Mouse (Mus musculus) stomach, postnatal 0 days (tissue): Measurements from ENCODE around the gene Jam3.

Source experiments
- CTCF ChIP-seq: IDR thresholded peaks from 2 replicates; pipeline ENCODE4 v1.5.1; 2016; ENCODE audit warnings: antibody characterized with exemption, low read depth, mild to moderate bottlenecking, moderate library complexity
- EP300 ChIP-seq: optimal IDR thresholded peaks from 2 replicates; pipeline ENCODE3; 2016; ENCODE audit warnings: antibody characterized with exemption

DNA sequence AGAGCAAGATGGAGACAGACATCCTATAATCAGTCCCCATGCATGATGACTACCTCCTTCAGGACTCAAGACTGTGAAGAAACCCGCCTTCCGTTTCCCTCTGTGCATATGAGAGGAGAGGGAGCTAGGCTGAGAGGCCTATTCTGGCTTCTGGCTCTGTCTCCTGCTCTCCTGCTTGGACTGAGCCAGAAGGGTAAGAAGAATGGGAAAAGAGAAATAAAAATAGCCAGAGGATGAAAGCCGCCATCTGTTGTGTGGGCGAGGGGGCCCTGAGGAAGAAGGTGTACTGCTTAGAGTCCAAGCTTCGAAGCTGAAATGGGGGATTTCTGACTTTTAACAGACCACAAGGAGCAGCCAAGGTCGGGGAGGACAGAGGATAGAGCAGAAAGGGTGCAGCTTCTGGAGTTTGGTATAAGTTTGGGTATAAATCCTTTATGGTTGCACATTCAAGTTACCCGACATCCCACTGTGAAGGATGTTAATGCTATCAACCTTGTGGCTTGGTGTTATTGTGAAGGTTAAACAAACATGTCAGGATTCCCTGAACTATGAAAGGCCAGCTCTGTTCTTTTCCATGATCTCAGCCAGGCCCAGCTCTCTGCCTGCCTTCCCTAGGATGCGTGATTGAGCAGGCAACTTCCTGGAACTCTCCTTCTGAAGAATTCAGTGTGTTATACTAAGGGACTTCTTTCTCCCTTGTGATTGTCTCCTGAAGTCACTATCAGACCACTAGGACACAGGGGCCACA, 46.4 kb upstream of the Jam3 start:
- TF ChIP-seq EP300 (no peak), CTCF (no peak)
